Mouse (Mus musculus): Measurements from ENCODE around the gene Arhgef10l.

DNA sequence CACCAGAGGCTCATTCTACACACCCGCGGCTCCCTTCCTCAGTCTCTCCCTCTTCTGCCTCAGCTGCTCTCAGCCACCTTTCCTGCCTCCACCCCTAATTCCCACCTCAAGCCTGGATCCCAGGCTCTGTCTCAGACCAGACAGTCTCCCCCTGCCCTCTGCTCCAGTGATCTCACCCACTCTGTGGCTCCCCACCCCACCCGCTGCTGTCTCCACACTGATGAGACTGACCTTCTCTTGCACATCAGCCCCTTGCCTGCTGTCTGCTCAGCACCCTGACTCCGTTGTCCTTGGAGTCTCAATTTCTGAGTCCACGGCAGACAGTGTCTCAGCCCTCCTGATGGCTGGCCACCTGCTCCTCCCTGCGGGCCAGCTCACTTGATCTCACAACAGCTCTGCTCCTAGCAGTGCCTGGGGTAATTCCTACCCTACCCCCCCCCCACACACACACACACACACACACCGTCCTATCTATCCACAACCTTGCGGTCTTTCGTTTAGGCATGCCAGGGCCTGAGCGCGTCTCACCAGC lies 37.3 kb downstream of the Arhgef10l start:
- TF ChIP-seq POLR2A (IDR thresholded peaks at IDR 0.05; ENCODE audit: borderline replicate concordance, low read depth, low read length) (no peak), CTCF (IDR thresholded peaks at IDR 0.05; ENCODE audit: low read depth, low read length) (no peak)
